Mouse (Mus musculus) gastrocnemius, postnatal 14 days (tissue): Measurements from ENCODE around the gene Olfr458. TPM values are rescaled to one million over a fixed set of nuclear protein-coding genes. Genes with fewer than 3 reads are reported as not detected.
"Not testable (repeated sequence)": the region's sequence is repeated elsewhere in the genome, so short reads cannot be mapped to it uniquely, and the experiment has no call there.

Experiments
- DNase-seq: peaks from one replicate; pipeline ENCODE4 v3.0.0; 2021; ENCODE audit warnings: mixed read lengths
- intact Hi-C: fragments of 180-260 bp; cut with DNase I; formaldehyde crosslinking; loops from one replicate; pipeline ENCODE4 v1.15.1; 2025; ENCODE audit warnings: low total_unique reads
- long read RNA-seq, 2 experiments: library from polyadenylated mRNA; stranded (forward); transcript quantifications; one replicate each; pipeline ENCODE4 v2.0.0; 2021
- total RNA-seq, 2 experiments: library from RNA; stranded (reverse); gene quantifications; 2 replicates each; pipeline ENCODE4 v1.2.3; 2021

The Olfr458 gene
- total RNA-seq: not detected
- long read RNA-seq, experiment 1: 0 reads
- long read RNA-seq, experiment 2: 0 reads

DNA sequence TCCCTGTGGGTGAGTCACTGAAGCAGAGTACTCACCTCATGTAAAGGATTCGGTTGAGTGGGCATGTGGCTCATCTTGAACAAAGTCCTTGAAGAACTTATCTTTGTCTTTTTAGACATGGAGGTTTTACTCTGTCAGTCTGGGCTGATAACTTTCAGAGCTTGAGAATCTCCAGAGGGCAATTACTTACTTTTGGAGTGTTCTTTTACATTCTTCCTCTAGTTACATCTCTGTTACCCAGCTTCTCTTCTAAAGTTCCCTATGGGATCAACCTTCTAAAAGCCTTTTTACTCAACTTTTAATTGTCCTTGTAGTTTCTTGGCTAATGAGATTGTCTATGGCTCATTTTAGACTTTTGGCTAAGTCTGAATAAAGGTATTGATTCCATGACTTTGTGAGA, at the start of gene Olfr458:
Gene Olfr458, minus strand, starts transcription at position 101 of the 400 bp plus-strand sequence.
- DNase-seq: no peak
- intact Hi-C loops: no loop called here

DNA sequence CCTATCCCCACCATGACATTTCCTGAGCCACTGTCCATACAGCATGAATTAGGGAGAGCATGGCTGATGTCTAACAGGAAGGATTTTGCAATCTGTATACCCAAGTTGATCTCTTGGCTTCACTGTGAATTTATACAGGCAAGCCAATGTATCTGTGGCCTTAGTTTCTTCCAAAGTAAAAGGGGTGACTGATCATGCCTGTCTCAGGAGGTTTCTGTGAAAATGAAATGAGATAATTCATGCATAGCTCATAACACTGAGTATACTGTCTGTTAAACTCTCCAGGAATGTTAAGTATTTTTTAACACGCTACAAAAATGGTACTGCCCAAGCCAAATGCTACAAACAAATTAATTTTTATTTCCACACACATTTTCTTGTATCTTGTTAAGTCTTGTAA, 48.5 kb upstream of the Olfr458 start:
- DNase-seq: no peak
- intact Hi-C loops: no loop called here

DNA sequence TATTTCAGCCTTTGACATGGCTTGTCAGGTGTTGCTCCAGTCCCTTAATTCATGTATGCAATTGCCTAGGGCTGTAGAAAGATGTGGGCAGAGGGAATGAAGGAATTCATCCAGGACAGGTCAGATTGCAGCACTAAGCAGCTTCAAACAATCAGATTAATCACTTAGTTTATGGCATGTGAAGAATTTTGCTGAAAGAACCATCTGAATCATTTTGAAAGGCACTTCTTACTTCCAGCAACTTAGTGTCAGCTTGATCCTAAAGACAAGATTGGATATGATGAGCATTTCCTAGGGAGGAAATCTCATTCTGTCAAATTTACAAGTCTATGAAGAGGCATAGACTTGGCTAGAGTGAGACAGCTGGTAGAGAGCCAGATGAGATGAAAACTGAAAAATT, 44.3 kb upstream of the Olfr458 start:
- no peak for DNase-seq
- intact Hi-C loops: no loop called here

DNA sequence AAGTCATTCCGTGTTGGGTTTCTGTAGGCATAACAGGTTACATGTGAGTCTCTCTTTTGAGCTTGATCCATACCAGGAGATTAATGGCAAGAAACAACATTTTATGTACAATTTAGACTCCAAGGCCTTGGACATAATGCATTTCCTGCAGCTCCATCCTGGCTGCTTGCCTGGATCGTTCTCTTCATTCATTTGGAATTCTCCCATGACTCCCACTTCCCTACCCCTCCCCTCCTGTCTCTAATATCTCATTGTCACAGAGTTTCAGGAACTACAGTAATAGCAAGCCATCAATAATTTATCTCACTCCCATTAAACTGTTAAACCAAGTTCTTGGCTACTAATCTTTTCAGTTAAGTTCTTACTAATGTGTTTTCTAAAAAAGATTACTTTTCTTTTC, 38.5 kb upstream of the Olfr458 start:
- intact Hi-C loops: no loop called here
- DNase-seq: peak; percentile 3

DNA sequence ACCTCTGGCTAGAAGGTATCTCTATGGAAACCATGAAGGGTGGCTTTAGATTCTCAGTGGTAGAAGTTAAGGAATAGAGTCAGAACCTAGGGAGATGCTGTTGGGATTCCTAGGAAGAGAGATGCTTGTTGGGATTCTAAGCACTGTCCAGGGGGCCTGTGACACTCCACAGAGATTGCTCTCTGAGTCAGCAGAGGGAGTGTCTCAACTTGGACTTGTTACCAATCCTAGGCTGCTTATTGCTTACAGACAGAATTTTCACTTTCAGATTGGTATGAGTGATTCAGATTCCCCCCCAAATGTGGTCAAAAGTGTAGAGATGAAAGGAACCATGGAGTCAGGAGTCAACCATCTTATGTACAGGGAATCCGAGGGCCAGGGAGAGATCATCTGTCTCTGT, 24.7 kb upstream of the Olfr458 start:
- intact Hi-C loops: no loop called here
- no peak for DNase-seq

DNA sequence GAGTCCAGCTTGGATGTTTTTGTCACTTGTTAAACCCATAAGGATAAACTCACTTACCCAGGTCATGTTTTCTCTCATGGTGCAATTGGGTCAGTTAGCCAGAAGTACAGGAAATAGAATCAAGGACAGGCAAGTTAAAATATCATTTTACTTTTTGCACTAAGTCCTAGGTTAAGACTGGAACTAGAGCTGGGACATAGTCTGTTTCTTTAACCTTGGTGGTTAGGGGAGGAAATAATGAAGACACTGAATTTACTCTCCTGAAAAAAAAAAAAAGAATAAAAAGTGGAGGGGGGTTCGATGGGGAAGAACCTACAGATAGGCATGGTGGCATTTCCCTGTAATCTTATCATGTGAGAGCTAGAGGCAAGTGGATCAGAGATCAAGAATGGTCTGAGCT, 22.1 kb upstream of the Olfr458 start, which contains the start of gene Olfr456:
Gene Olfr456, minus strand, starts transcription at position 101 of the 400 bp plus-strand sequence.
- no peak for DNase-seq
- intact Hi-C loops: no loop called here

DNA sequence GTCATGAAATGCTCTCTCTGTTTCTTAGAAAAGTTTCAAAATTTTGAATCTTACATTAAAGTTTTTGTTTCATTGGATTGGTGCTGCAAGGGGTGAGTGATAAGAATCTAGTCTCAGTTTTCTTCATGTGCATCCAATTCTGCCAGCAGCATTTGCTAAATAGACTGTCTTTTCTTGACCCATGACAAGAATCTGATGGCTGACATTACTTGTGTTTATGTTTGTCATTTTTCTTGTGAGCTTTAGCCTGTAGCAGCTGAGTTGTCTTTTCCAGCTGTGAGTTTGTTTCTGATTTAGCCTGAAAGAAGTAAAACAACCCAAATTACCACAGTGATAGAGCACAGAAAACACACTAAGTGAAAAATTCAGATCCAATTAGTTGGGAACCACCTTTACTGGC, 19.6 kb upstream of the Olfr458 start:
- no peak for DNase-seq
- intact Hi-C loops: no loop called here

DNA sequence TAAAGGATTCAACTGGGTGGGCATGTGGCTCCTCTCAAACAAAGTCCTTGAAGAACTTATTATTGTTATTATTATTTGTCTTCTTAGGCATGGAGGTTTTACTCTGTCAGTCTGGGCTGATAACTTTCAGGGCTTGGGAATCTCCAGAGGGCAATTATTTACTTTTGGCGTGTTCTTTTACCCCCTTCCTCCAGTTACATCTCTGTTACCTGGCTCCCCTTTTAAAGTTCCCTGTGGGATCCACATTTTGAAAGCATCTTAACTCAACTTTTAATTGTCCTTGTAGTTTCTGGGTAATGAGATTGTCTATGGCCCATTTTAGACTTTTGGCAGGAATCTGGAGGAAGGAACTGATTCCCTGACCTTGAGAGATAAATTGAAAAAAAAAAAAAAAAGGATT, 11.2 kb upstream of the Olfr458 start, which contains the start of gene Olfr457:
Gene Olfr457, minus strand, starts transcription at position 101 of the 400 bp plus-strand sequence.
- DNase-seq: no peak
- intact Hi-C loops: no loop called here

DNA sequence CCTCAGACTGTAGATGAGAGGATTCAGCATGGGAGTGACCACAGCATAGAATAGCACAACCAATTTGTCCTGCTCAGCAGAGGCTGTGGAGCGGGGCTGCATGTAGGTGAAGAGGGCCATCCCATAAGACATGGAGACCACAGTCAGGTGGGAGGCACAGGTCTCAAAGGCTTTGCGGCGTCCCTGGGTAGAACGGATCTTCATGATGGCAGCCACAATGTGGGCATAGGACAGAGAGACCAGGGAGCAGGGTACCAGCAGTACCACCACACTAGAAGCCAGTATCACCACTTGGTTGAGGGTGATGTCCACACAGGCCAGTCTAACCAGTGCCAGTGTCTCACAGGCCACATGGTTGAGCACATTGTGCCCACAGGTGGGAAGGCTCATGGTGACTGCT, 6.3 kb upstream of the Olfr458 start:
- intact Hi-C loops, DNase-seq: not testable (repeated sequence)

DNA sequence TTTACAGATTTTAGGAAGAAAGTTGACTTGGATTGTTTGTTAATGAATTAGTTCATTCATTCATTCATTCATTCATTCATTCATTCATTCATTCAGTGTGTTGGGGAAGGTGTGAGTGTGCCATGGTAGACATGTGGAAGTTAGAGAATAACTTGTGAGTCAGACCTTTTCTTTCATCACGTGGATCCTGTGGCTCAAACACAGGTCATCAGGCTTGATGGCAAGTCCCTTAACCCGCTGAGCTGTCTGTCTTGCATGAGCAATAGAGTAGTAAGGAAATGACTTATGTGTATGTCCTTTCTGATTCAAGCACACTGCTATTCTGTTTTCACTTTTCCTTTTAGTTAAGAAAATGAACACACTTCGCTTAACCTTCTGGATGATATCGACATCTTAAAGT, 5.5 kb upstream of the Olfr458 start:
- intact Hi-C loops: no loop called here
- DNase-seq: no peak

DNA sequence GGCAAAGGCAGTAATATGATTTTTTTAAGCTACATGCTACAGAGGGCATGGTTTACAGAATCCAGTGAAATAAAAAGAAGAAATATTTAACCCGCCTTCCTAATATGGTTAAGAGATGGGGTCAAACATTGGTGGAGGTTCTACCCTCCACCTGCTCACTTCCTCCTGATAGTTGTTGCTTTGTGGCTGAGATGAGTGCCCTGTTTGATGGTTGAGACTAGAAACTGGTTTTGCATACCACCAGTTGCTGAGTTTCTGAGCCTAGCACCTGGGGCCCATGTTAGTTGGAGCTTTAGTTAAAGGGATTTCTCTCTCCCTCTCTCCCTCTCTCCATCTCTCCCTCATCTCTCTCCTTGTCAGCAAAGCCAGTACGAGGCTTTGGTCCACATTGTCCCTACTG, 17.6 kb downstream of the Olfr458 start:
- no peak for DNase-seq
- intact Hi-C loops: no loop called here

DNA sequence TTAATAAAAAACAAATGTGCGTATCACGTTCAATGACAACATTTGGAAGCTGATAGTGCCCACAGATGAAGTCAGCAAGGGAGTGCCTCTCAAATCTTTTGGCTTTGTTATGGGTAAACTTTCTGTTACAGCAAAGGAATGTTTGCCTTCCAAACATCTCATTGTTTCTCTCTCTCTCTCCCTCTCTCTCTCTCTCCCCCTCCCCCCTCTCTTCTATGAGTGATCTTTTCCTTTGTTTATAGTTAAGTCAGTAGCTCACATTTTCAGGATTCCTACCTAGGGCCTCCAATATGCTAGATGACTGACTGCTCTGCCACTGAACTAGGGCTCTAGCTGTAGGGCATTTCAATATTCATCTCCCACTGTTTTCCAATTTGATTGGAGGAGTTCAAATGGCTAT, 20.5 kb downstream of the Olfr458 start:
- no peak for DNase-seq
- intact Hi-C loops: no loop called here

DNA sequence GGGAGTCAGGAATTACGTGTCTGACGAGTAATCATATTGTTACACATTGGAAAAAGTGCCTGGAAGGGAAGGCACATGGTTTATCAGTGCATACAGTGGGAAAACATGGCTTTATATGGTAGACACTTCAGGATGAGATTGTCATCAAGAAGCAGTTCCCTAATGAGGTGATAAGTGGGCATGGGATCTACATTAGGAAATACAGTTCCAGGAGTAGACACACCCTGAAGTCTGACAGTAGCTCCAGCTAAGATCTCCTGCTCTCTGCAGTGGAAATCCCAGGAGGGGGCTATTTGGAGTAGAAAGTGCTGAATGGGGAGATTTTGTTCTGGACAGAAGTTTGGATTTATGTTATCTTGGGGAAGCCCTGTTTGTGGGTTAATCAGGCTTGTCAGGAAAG, 23.6 kb downstream of the Olfr458 start:
- DNase-seq: no peak
- intact Hi-C loops: no loop called here

DNA sequence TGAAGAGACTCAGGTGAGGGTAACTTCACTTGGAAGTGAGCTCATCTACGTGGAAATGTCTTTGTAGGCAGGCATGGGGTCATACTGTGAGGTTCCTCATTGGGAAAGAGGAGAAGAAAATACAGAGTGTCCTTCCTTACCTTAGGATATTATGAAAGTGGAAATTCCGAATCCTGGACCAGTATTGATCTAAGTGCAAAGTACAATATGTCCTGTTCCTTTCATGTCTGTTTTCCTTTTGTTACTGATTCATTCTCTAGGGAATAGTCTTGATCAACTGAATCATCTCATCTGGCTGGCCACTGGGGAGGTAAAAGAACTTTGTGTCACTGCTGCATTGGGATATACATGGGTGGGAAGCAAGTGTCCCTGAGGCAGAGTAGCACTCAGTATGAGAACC, 29.5 kb downstream of the Olfr458 start:
- intact Hi-C loops: no loop called here
- DNase-seq: no peak

DNA sequence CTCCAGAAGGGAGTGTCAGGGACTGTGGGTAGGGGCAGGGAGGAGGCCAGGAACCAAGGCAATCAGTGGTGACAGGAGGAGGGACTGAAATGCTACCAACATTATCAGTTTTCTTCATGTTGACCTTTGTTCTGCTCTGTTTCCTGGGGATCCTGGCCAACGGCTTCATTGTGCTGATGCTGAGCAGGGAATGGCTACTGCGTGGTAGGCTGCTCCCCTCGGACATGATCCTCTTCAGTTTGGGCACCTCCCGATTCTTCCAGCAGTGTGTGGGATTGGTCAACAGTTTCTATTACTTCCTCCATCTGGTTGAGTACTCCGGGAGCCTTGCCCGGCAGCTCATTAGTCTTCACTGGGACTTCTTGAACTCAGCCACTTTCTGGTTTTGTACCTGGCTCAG, 30.6 kb downstream of the Olfr458 start, which contains the start of gene Tas2r126:
Gene Tas2r126, plus strand, starts transcription at position 90 of the 400 bp plus-strand sequence.
- intact Hi-C loops: no loop called here
- DNase-seq: no peak

DNA sequence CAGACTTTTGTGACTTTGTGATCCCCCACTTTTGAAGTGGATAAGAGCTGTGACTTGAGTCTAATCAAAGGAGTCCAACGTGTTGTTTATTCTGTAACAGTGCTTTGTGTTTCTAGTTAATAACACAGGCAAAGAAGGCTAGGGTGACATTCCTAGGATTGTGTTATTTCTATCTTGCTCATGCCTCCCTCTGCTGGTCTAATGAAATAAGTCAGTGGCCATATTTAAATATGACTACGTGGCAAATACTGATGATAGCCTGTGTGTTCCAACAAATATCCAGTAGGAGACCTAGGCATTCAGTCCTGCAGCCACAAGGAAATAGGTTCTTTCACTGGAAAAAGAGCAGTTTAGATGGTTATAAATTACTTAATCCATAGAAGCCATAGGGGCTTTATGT, 31.4 kb downstream of the Olfr458 start:
- DNase-seq: no peak
- intact Hi-C loops: no loop called here

DNA sequence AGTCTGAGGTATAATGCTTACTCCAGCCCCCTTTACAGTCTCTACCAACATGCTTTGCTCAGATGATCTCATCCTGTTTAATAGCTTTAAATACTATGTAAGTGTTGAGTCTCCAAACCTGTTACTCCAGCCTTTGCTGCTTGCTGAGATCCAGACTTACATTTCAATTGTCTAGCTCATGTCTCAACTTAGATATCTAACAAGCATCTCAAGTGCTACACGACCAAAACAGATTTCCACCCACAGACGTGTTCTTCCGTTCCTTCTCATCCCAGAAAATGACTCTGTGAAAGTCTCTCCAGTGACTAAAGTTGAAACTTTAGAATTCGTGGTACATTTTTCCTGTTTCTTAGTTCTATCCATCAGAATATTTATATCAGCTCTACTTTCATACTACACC, 38.7 kb downstream of the Olfr458 start:
- no peak for DNase-seq
- intact Hi-C loops: no loop called here

DNA sequence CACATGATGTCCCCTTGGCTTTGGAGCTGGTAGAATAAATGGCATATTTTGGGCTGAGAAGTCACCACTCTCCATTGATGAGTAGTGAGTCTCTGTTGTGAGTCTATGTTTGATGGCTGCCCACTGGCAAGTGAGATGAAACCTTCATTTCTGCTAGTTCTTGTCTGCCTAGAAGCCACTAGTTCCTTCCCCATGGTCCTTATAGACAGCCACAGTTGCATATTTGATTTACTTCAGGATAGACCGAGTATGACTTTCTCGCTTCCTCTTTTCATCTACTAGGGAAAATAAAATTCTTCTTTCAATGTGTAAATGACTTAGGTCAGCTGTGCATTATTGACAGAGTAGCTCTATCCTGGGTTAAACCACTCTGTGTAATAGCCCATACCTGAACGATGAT, 40.5 kb downstream of the Olfr458 start:
- intact Hi-C loops: no loop called here
- no peak for DNase-seq

DNA sequence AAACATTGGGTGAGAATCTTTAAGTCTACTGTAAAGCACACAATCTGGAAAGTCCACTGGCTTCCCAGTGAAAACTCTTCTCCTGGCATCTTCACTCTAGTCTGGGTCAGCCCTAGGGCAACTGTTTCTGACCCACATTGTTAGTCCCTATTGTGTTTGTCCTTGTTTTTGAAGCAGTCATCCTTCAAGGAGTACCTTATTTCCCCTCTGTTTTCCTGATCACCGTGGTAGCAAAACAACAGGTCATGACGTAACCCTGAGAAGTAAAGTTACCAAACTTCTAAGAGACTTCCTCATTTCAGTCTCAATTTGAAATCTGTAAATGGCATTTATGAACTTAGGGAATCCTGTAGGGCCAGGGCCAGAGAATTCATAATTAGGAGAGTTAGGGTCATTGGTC, 43.6 kb downstream of the Olfr458 start:
- no peak for DNase-seq
- intact Hi-C loops: no loop called here

DNA sequence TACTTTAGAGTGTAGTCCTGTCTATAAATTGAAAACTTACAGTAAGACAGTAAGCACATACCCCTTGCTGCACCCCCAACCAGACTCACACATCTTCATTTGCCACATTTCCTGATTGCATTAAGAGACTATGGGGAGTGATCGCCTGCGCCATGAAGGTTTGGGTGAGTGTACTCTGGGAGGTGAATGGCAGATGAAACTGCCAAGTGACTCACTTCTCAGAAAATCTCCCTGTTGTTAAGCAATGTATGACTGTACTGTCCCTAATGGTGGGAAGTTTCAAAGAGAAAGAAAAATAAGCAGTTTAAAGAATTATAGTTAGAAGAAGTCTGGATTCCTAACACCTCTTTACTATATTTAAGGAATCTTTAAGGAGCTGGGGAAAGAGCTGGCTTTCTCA, 45.6 kb downstream of the Olfr458 start:
- intact Hi-C loops: no loop called here
- no peak for DNase-seq
